Mouse (Mus musculus) myocyte (in vitro differentiated cells): ENCODE measurements at regions not wholly inside any gene's neighbourhood (a gene's known extent, or its start where the extent isn't known, plus 50 kb on each side); places are given as distances from the start of the nearest gene placed in this dataset.

ENCODE experiments used
- CEBPB ChIP-seq: IDR thresholded peaks from 2 replicates; pipeline ENCODE4 v1.6.1; 2011; ENCODE audit warnings: mild to moderate bottlenecking, moderate library complexity; ENCODE audit not compliant: poor library complexity, insufficient read depth, severe bottlenecking
- E2F4 ChIP-seq: IDR thresholded peaks from one replicate; pipeline ENCODE4 v1.6.1; 2011; ENCODE audit warnings: mild to moderate bottlenecking, control low read depth, moderate library complexity; ENCODE audit not compliant: insufficient read depth
- MAX ChIP-seq: IDR thresholded peaks from one replicate; pipeline ENCODE4 v1.6.1; 2011; ENCODE audit warnings: low read depth, mild to moderate bottlenecking, control low read depth
- MYOD1 ChIP-seq, 3 experiments: IDR thresholded peaks; one replicate each; pipeline ENCODE4 v1.6.1; 2011; ENCODE audit warnings: control low read depth in 2 of 3, low read depth in 2 of 3, mild to moderate bottlenecking in 2 of 3, moderate library complexity in 1 of 3; ENCODE audit not compliant: insufficient read length in 2 of 3, control insufficient read depth in 1 of 3
- MYOG ChIP-seq, 3 experiments: IDR thresholded peaks; one replicate each; pipeline ENCODE4 v1.6.1; 2011; ENCODE audit warnings: control low read depth in 2 of 3, low read depth in 2 of 3, mild to moderate bottlenecking in 2 of 3; ENCODE audit not compliant: insufficient read length in 2 of 3, control insufficient read depth in 1 of 3, insufficient read depth in 1 of 3
- POLR2A ChIP-seq: IDR thresholded peaks from one replicate; pipeline ENCODE4 v1.6.1; 2011; ENCODE audit warnings: low read depth, mild to moderate bottlenecking, control low read depth, moderate library complexity; ENCODE audit not compliant: insufficient read length
- POLR2AphosphoS2 ChIP-seq: IDR thresholded peaks from one replicate; pipeline ENCODE4 v1.6.1; 2011; ENCODE audit warnings: low read depth, control low read depth; ENCODE audit not compliant: insufficient read length
- SRF ChIP-seq: IDR thresholded peaks from one replicate; pipeline ENCODE4 v1.6.1; 2011; ENCODE audit warnings: low read depth; ENCODE audit not compliant: control insufficient read depth, insufficient read length
- TCF12 ChIP-seq: IDR thresholded peaks from one replicate; pipeline ENCODE4 v1.6.1; 2011; ENCODE audit warnings: mild to moderate bottlenecking, control low read depth; ENCODE audit not compliant: poor library complexity, insufficient read depth, severe bottlenecking
- TCF3 ChIP-seq: IDR thresholded peaks from one replicate; pipeline ENCODE4 v1.6.1; 2011; ENCODE audit warnings: low read depth, control low read depth; ENCODE audit not compliant: insufficient read length
- USF1 ChIP-seq: IDR thresholded peaks from one replicate; pipeline ENCODE4 v1.6.1; 2011; ENCODE audit warnings: low read depth, mild to moderate bottlenecking, control low read depth, moderate library complexity

GRCm38 (mm10) chr3:77198265-77198664 lies 1124.2 kb downstream of the Fstl5 start:
- TF ChIP-seq MYOG (IDR thresholded peaks at IDR 0.05; ENCODE audit: control insufficient read depth in 1 of 3, insufficient read depth in 1 of 3, insufficient read length in 2 of 3, low read depth in 2 of 3) (no peak), POLR2A (no peak), TCF12 (no peak), MAX (no peak), CEBPB (no peak), USF1 (no peak), POLR2AphosphoS2 (no peak), E2F4 (no peak), MYOD1 (IDR thresholded peaks at IDR 0.05; ENCODE audit: control insufficient read depth in 1 of 3, insufficient read length in 2 of 3, low read depth in 2 of 3) (no peak), SRF (no peak), TCF3 (no peak)
